Mouse (Mus musculus) cerebellum, postnatal 4 days (tissue): Measurements from ENCODE around the gene Gapdhs.
"Not testable (repeated sequence)": the region's sequence is repeated elsewhere in the genome, so short reads cannot be mapped to it uniquely, and the experiment has no call there.

ENCODE experiments used
- DNase-seq, 2 experiments: peaks; one replicate each; pipeline ENCODE4 v3.0.0; 2022; ENCODE audit warnings: low spot score in 2 of 2, mixed read lengths in 1 of 2

Gapdhs gene

GRCm38 (mm10) chr7:30743617-30744016 lies at the start of gene Gapdhs:
Gapdhs (minus strand) TSS chr7:30743681.
- not testable (repeated sequence) for DNase-seq

GRCm38 (mm10) chr7:30791921-30792320 lies 48.4 kb upstream of the Gapdhs start:
- DNase-seq = no peak

- no peak for DNase-seq
Observed at GRCm38 (mm10) chr7:30790141-30790540, 46.7 kb upstream of the Gapdhs start.

GRCm38 (mm10) chr7:30787377-30788022 lies 44.0 kb upstream of the Gapdhs start, which contains the start of gene Krtdap:
Krtdap (plus strand) TSS chr7:30787896.
- no peak for DNase-seq

- DNase-seq = peak in 1 of 2 experiments; percentile 13
Observed at GRCm38 (mm10) chr7:30785721-30786546, 42.5 kb upstream of the Gapdhs start.

- no peak for DNase-seq
Observed at GRCm38 (mm10) chr7:30785154-30785553, 41.7 kb upstream of the Gapdhs start.

GRCm38 (mm10) chr7:30782658-30783057 lies 39.2 kb upstream of the Gapdhs start:
- no peak for DNase-seq

- no peak for DNase-seq
Observed at GRCm38 (mm10) chr7:30781792-30782191, 38.3 kb upstream of the Gapdhs start.

GRCm38 (mm10) chr7:30777911-30778310 lies 34.4 kb upstream of the Gapdhs start:
- no peak for DNase-seq

- no peak for DNase-seq
Observed at GRCm38 (mm10) chr7:30777081-30777579, 33.6 kb upstream of the Gapdhs start.

- DNase-seq = no peak
Observed at GRCm38 (mm10) chr7:30776104-30776503, 32.6 kb upstream of the Gapdhs start.

GRCm38 (mm10) chr7:30769236-30769635 lies 25.8 kb upstream of the Gapdhs start:
- DNase-seq = no peak

- DNase-seq = no peak
Observed at GRCm38 (mm10) chr7:30766408-30766807, 22.9 kb upstream of the Gapdhs start.

GRCm38 (mm10) chr7:30765173-30765572 lies 21.7 kb upstream of the Gapdhs start:
- no peak for DNase-seq

- DNase-seq = no peak
Observed at GRCm38 (mm10) chr7:30763456-30763855, 20.0 kb upstream of the Gapdhs start, which contains the start of gene Dmkn. Dmkn (plus strand) TSS chr7:30763756.

- DNase-seq = no peak
Observed at GRCm38 (mm10) chr7:30761769-30762352, 18.4 kb upstream of the Gapdhs start.

- peak in 1 of 2 experiments; percentile 38 for DNase-seq
Observed at GRCm38 (mm10) chr7:30758853-30759252, 15.4 kb upstream of the Gapdhs start.

- DNase-seq = no peak
Observed at GRCm38 (mm10) chr7:30757001-30757400, 13.5 kb upstream of the Gapdhs start.

- DNase-seq = no peak
Observed at GRCm38 (mm10) chr7:30751086-30751669, 7.7 kb upstream of the Gapdhs start, which contains the start of gene Sbsn. Sbsn (plus strand) TSS chr7:30751471.

GRCm38 (mm10) chr7:30749824-30750606 lies 6.5 kb upstream of the Gapdhs start:
- DNase-seq = no peak
